8 mouse cellular contexts compared by ENCODE assay signal in the genomic region with DNA sequence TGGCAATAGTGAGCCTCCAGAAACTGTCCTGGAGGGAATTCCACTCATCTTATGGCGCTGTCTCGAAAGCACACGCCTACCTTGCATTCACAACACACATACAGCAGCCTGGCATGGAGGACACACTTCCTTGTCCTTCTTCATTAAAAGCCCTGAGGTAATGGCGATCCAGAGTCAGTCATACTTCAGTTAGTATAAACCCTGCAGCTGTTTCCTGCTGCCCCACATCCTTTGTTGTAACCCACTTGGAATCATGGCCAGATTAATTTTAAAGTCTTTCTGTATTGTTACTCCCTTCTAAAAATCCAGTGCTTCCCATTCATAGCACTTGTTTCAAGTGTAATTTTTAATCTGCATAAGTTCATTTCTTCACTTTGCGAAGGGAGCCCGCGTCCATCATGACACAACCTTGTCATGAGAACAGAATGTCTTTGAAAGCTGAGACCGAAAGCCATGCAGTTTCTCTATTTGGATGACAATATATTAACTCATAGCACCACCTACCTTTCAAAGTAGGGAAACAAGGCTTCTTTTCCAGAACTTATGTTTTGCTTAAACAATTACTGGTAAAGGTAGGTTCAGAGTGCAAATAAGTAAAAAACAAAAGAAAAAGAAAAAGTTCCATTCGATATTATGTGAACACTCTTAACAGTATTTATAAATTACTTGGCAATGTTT. TPM values are rescaled to one million over a fixed set of nuclear protein-coding genes. Genes with fewer than 3 reads are reported as not detected.
DNase-seq lines count a peak whose midpoint lies in the region; ATAC-seq and TF ChIP-seq lines count a peak whose summit lies in the region.

No protein-coding gene starts in this region.

- H3K27ac ChIP-seq in gastrocnemius, adult 2 months: peak overlapping the region; percentile 2; the same call in 1 of the 2 replicates
- no peak overlapping the region; the same call in 1 of the 2 replicates for H3K27ac ChIP-seq in lung, embryonic 16.5 days (ENCODE audit: low read length)

- H3K36me3 ChIP-seq in lung, embryonic 16.5 days (ENCODE audit: control insufficient read depth, insufficient read depth, low read length): no peaks in the 10 kb centered on the region; the same call in 1 of the 2 replicates

- DNase-seq in gastrocnemius, adult 2 months: peak; percentile 28
- no peak for DNase-seq in gastrocnemius, postnatal 4 days (ENCODE audit: low spot score in 2 of 2)
- peak; percentile 26 for DNase-seq in thymus, postnatal 14 days
- no peak for DNase-seq in thymus, postnatal 4 days
- no peak for DNase-seq in kidney, adult 11 months
- no peak for DNase-seq in frontal cortex, postnatal 36 days (ENCODE audit: low spot score in 2 of 2)

- no peak overlapping the region for H3K9ac ChIP-seq in lung, embryonic 16.5 days (ENCODE audit: low read length)

- ATAC-seq in lung, embryonic 16.5 days (ENCODE audit: low read depth): peak; percentile 69; the same call in 1 of the 2 replicates
- no peak for ATAC-seq in megakaryocyte-erythroid progenitor cell, adult 5-6 weeks (replicated peaks; ENCODE audit: low FRiP score, low TSS enrichment, poor library complexity, severe bottlenecking)

- no peaks in the 10 kb centered on the region for H3K27me3 ChIP-seq in lung, embryonic 16.5 days (ENCODE audit: control insufficient read depth, insufficient read depth, low read depth, low read length)

- H3K9me3 ChIP-seq in lung, embryonic 16.5 days (ENCODE audit: control insufficient read depth, low read length): no peaks in the 10 kb centered on the region

- TF ChIP-seq CTCF in gastrocnemius, adult 2 months (IDR thresholded peaks at IDR 0.05): peak; percentile 74

- H3K4me3 ChIP-seq in gastrocnemius, adult 2 months: no peak overlapping the region
- no peak overlapping the region for H3K4me3 ChIP-seq in lung, embryonic 16.5 days (ENCODE audit: low read length)

- H3K4me1 ChIP-seq in lung, embryonic 16.5 days (replicated peaks; ENCODE audit: control insufficient read depth, insufficient read depth, low read length): no peaks in the 10 kb centered on the region

- 61% methylated on average over 9 of the region's 9 CpGs for WGBS in lung, embryonic 16.5 days

- intact Hi-C loops in gastrocnemius, adult 2 months (cut with DNase I): loop anchor here (2.0 to 10.0 kb wide), 2 partner anchors 214 to 424 kb away; no protein-coding TSS in a partner anchor

- H3K4me2 ChIP-seq in lung, embryonic 16.5 days (ENCODE audit: low read depth, low read length): no peak overlapping the region

RNA-seq across cellular contexts. Expression of gene Pdhx, which starts 54.4 kb away (rescaled TPM):
- total RNA-seq in gastrocnemius, adult 2 months (2021): 100 to 1,000 TPM in 1 of 2 experiments, 10 to 100 TPM in 1; 69.0 to 104 TPM
- total RNA-seq in gastrocnemius, postnatal 4 days (2021): 10 to 100 TPM; 60.0 to 64.6 TPM
- 40.1 and 42.4 TPM in 2 replicates for polyA plus RNA-seq in lung, embryonic 16.5 days (2015; fragmentation: Nextera tagmentation; extraction: Ambion mirVana)
- total RNA-seq in megakaryocyte-erythroid progenitor cell, adult 5-6 weeks (2014; fragmentation: Nextera tagmentation): 17.9 and 24.6 TPM in 2 replicates
- total RNA-seq in megakaryocyte-erythroid progenitor cell, adult 5-6 weeks (2017): 22.6 and 30.6 TPM in 2 replicates

RNA-seq across cellular contexts. Expression of gene Apip, which starts 54.5 kb away (rescaled TPM):
- 10 to 100 TPM; 36.0 to 50.7 TPM for total RNA-seq in gastrocnemius, adult 2 months (2021)
- 10 to 100 TPM; 37.6 to 45.2 TPM for total RNA-seq in gastrocnemius, postnatal 4 days (2021)
- polyA plus RNA-seq in lung, embryonic 16.5 days (2015; fragmentation: Nextera tagmentation; extraction: Ambion mirVana): 74.4 and 81.8 TPM in 2 replicates
- total RNA-seq in megakaryocyte-erythroid progenitor cell, adult 5-6 weeks (2014; fragmentation: Nextera tagmentation): 61.8 and 85.4 TPM in 2 replicates
- total RNA-seq in megakaryocyte-erythroid progenitor cell, adult 5-6 weeks (2017): 30.3 and 56.7 TPM in 2 replicates

Comparison
In these comparisons a context has a peak if more than half of its experiments do, and no peak if none do; other contexts are left out.
1. DNase-seq: peak in gastrocnemius, adult 2 months (single experiment) and thymus, postnatal 14 days (single experiment); none in gastrocnemius, postnatal 4 days (0 of 2), thymus, postnatal 4 days (single experiment), kidney, adult 11 months (single experiment) and frontal cortex, postnatal 36 days (0 of 2).